Mouse (Mus musculus) hematopoietic stem cell, adult 5-6 weeks (primary cell): ENCODE data around the gene Syt14. TPM values are rescaled to one million over a fixed set of nuclear protein-coding genes. Genes with fewer than 3 reads are reported as not detected.

Experiments
- ATAC-seq, 2 experiments: fragments of 125-278 bp in 1 of 2; replicated peaks in 1 of 2; 2 replicates each; pipeline ENCODE4 v1.8.0; 2016 to 2017; ENCODE audit warnings: inconsistent platforms in 2 of 2, mild to moderate bottlenecking in 2 of 2, moderate number of reproducible peaks in 2 of 2, low read depth in 1 of 2, moderate TSS enrichment in 1 of 2; ENCODE audit not compliant: low FRiP score in 2 of 2, poor library complexity in 2 of 2, severe bottlenecking in 2 of 2, insufficient read depth in 1 of 2, low TSS enrichment in 1 of 2
- total RNA-seq: library from RNA; stranded (forward); fragments of 172-1452, 232-1000 nt; gene quantifications from 2 replicates; pipeline ENCODE4 v1.2.3, GENCODE M21; 2017

Syt14 gene
- total RNA-seq, 1 experiment from 2014 or later: not detected

- no peak for ATAC-seq
Observed at GRCm38 (mm10) chr1:192897218-192897617, 138.4 kb downstream of the Syt14 start.

GRCm38 (mm10) chr1:192896076-192896475, 139.5 kb downstream of the Syt14 start:
- ATAC-seq: no peak

GRCm38 (mm10) chr1:192890716-192891115, 144.9 kb downstream of the Syt14 start:
- ATAC-seq: no peak

GRCm38 (mm10) chr1:192882617-192883295, 152.8 kb downstream of the Syt14 start:
- ATAC-seq: no peak

- no peak for ATAC-seq
Observed at GRCm38 (mm10) chr1:192880130-192880529, 155.4 kb downstream of the Syt14 start.

- no peak for ATAC-seq
Observed at GRCm38 (mm10) chr1:192879086-192879580, 156.4 kb downstream of the Syt14 start.

GRCm38 (mm10) chr1:192872841-192873240, 162.7 kb downstream of the Syt14 start:
- no peak for ATAC-seq

GRCm38 (mm10) chr1:192869761-192870160, 165.8 kb downstream of the Syt14 start:
- ATAC-seq: no peak

GRCm38 (mm10) chr1:192864440-192864839, 171.1 kb downstream of the Syt14 start:
- no peak for ATAC-seq

GRCm38 (mm10) chr1:192861305-192861960, 174.1 kb downstream of the Syt14 start:
- no peak for ATAC-seq

GRCm38 (mm10) chr1:192860273-192860672, 175.3 kb downstream of the Syt14 start:
- no peak for ATAC-seq

GRCm38 (mm10) chr1:192857582-192857981, 178.0 kb downstream of the Syt14 start:
- ATAC-seq: no peak

GRCm38 (mm10) chr1:192856931-192857330, 178.6 kb downstream of the Syt14 start:
- no peak for ATAC-seq

GRCm38 (mm10) chr1:192856411-192856810, 179.2 kb downstream of the Syt14 start:
- no peak; a peak in 1 of 4 replicates for ATAC-seq

GRCm38 (mm10) chr1:192855474-192856230, 179.9 kb downstream of the Syt14 start, which contains the start of gene Sertad4:
Gene Sertad4 (minus strand): TSS chr1:192855756.
- no peak for ATAC-seq

GRCm38 (mm10) chr1:192854819-192855271, 180.7 kb downstream of the Syt14 start:
- 0 out of 4 replicates have a peak, but pooled peaks of 1 of the 2 experiments have one; percentile 8 for ATAC-seq

GRCm38 (mm10) chr1:192853988-192854818, 181.4 kb downstream of the Syt14 start:
- ATAC-seq: no peak
